Mouse (Mus musculus) c-Kit-positive CD71-positive TER-119-negative erythroid progenitor cells, embryonic 14.5 days (primary cell): Measurements from ENCODE around the gene Med13.

Source experiments
- DNase-seq: peaks from one replicate; pipeline ENCODE4 v3.0.0-alpha.2; 2013; ENCODE audit warnings: low read depth

Gene Med13

GRCm38 (mm10) chr11:86356854-86357788, at the start of gene Med13:
Gene Med13, minus strand, starts transcription at chr11:86357602.
- peak; percentile 24 for DNase-seq

GRCm38 (mm10) chr11:86404590-86404989, 47.2 kb upstream of the Med13 start:
- DNase-seq: no peak

GRCm38 (mm10) chr11:86403845-86404244, 46.4 kb upstream of the Med13 start:
- no peak for DNase-seq

GRCm38 (mm10) chr11:86399241-86400107, 42.1 kb upstream of the Med13 start:
- no peak for DNase-seq

GRCm38 (mm10) chr11:86396950-86397594, 39.7 kb upstream of the Med13 start:
- no peak for DNase-seq

- DNase-seq: no peak
These were observed 39.1 kb upstream of the Med13 start for GRCm38 (mm10) chr11:86396518-86396917.

- DNase-seq: peak; percentile 66
These were observed 38.2 kb upstream of the Med13 start for GRCm38 (mm10) chr11:86395513-86396125.

- peak; percentile 43 for DNase-seq
These were observed 37.7 kb upstream of the Med13 start for GRCm38 (mm10) chr11:86395100-86395499.

- no peak for DNase-seq
These were observed 34.3 kb upstream of the Med13 start for GRCm38 (mm10) chr11:86391687-86392086.

- DNase-seq: no peak
These were observed 32.9 kb upstream of the Med13 start for GRCm38 (mm10) chr11:86390308-86390707.

GRCm38 (mm10) chr11:86389506-86389905, 32.1 kb upstream of the Med13 start:
- DNase-seq: no peak

- DNase-seq: no peak
These were observed 31.5 kb upstream of the Med13 start for GRCm38 (mm10) chr11:86388821-86389480.

GRCm38 (mm10) chr11:86387121-86387893, 29.9 kb upstream of the Med13 start:
- DNase-seq: no peak

- no peak for DNase-seq
These were observed 29.2 kb upstream of the Med13 start for GRCm38 (mm10) chr11:86386576-86386975.

- no peak for DNase-seq
These were observed 28.4 kb upstream of the Med13 start for GRCm38 (mm10) chr11:86385710-86386282.

- no peak for DNase-seq
These were observed 26.7 kb upstream of the Med13 start for GRCm38 (mm10) chr11:86384141-86384540.

- peak; percentile 51 for DNase-seq
These were observed 25.2 kb upstream of the Med13 start for GRCm38 (mm10) chr11:86382520-86383157.

- no peak for DNase-seq
These were observed 24.2 kb upstream of the Med13 start for GRCm38 (mm10) chr11:86381478-86382091.
